Mouse (Mus musculus) E14TG2a.4 (cell line): Measurements from ENCODE around the gene Ssna1.

Source experiments
- CTCF ChIP-seq: conservative IDR thresholded peaks from 2 replicates; pipeline ENCODE4 v1.5.1; 2014; ENCODE audit warnings: low read length
- NANOG ChIP-seq: IDR thresholded peaks from 2 replicates; pipeline ENCODE4 v1.6.1; 2014; ENCODE audit warnings: borderline replicate concordance, low read length, mixed read lengths

GRCm38 (mm10) chr2:25233421-25233820 is 38.8 kb downstream of the Ssna1 start:
- TF ChIP-seq CTCF = no peak
- TF ChIP-seq NANOG = no peak
